Mouse (Mus musculus) urinary bladder, adult 18-20 months (tissue): ENCODE results near the gene Ipo4.

Experiments used
- DNase-seq, 2 experiments: peaks; one replicate each; pipeline ENCODE4 v3.0.0; 2022; ENCODE audit warnings: low spot score in 2 of 2, mixed read lengths in 2 of 2

The Ipo4 gene

DNA sequence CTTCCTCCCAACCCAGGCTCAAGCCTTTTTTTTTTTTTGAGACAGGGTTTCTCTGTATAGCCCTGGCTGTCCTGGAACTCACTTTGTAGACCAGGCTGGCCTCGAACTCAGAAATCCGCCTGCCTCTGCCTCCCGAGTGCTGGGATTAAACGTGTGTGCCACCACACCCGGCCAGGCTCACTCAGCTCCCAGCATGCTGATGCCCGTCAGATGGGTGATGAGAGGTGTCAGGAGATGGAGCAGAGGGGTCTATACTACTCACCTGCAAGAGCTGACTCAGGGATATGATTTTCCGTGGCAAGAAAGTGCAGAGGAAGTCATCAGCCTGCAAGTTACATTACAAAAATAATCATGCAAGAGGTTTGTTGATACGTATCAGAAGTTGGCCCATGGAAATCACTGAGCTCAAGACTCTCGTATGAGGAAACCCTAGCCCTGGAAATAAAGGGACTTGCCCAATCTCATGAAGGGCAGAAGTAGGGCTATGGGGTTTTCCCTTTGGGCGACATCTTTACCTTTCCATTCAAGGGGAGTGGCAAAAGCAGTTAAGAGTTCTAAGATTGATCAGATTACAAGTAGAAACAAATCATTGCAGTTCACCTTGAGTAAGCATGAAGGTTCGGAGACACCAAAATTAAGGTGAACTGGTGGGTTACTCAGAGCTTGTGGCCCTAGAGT lies 45.8 kb downstream of the Ipo4 start:
- no peak for DNase-seq

DNA sequence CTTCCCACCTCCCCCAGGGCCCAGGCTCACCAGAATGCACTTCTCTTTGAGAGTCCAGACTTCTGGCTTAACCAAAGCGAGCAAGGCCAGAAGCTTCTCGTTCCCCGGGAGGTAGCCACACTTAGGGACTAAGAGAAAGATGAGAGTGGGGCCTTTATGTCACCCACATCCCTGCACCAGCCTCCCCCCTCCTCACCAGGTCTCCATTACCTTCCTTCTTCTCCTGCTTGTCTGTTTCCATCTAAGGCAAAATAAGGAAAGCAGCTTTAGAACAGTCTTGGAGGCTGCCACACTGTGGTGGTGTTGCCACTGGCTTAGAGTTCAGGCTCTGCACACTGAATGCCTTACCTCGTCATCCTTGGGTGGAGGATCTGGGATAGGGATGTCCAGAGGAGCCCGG lies 46.5 kb downstream of the Ipo4 start:
- DNase-seq: no peak

DNA sequence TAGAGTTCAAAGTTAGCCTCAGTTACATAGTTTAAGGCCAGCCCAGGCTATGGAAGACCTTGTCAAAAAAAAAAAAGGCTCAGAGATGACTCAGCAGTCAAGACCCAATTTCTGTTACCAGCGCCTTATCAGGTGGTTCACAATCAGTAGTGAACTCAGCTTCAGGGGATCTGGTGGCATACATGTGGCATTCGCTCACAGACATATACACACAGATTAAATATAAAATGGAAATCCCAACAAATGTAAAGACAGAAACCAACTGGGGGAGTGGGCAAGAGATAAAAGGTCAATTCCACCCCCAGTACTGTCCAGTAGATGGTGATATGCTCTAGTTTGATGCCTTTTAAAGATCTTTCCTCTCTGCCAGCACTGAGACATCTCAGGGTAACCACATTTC lies 49.6 kb downstream of the Ipo4 start:
- no peak for DNase-seq

DNA sequence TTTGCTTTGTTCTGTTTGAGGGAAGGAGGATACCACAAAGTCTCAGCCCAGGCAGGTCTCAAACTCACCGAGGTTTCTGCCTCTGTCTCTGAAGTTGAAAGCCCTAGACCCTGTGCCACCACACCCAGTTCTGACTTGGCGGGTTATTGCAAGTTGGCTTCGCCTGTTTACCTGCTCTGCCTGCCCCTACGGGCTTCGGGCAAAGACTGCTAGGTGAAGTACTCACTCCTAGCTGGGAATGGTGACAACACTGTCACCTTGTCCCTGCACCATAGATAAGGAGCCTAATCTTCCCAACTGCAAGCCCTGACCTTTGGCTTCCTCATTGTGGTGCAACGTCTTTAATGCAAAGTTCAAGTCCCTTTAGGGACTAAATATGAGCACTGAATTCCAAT lies 50.2 kb downstream of the Ipo4 start:
- DNase-seq: peak in 1 of 2 experiments; percentile 23

DNA sequence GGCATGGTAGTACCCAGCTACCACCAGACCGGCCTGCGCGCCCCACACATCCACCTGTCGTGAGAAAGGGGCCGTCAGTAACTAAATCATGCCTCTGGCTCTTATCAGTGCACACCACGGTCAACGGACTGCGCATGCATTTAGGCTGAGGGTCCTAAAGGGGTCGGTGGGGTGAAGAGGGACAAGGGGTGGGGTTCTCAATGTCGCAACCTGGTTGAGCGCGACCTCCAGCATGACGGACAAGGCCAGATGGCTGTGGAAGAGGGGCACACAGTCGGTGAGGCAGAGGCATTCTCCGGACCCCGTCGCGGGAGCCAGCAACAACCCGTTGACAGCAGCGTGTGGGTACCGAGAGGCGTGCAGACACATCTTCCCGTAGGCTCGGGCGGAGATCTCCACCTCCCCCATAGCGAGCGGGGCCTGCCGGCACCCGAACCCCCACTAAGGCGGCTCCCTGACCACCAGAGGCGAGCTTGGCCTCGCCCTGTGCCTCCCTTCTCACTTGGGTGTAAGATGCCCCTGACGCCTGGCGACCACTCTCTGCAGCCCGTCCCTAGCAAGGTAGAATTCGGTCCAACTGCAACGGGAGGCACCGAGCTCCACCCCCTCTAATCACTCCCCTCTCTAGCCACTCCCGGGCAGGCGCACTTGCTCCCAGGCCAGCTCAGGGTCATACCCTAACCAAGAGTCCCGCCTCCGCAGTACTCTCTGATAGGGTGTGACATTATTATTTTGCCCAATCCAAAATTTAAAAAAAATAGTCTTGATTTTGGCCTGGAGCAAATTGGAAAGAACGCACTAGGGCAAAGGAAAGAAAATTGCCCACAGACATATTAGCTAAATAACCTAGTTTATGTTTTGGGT lies 50.8 kb downstream of the Ipo4 start, which contains the start of gene Emc9:
TSS of gene Emc9 (minus strand) at position 601 of the 864 bp plus-strand sequence.
- peak; percentile 66 to 82 for DNase-seq

DNA sequence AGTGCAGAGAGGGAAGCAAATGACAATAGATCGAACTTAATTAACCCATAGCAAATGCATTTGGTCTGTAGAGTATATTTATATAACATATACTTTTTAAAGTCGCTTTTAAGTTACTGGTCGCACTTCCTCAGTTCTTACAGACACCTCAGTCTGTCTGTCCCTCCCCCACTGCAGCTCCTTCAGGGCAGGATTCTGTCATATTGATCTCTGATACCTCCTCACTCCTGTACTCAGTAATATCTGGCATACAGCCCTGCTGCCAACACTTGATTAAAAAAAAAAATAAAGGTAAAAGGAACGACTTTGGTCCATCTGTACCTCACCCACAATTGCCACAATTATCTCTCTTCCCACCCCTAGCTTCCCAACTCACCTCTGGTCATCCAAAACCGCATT lies 51.5 kb downstream of the Ipo4 start:
- no peak for DNase-seq

DNA sequence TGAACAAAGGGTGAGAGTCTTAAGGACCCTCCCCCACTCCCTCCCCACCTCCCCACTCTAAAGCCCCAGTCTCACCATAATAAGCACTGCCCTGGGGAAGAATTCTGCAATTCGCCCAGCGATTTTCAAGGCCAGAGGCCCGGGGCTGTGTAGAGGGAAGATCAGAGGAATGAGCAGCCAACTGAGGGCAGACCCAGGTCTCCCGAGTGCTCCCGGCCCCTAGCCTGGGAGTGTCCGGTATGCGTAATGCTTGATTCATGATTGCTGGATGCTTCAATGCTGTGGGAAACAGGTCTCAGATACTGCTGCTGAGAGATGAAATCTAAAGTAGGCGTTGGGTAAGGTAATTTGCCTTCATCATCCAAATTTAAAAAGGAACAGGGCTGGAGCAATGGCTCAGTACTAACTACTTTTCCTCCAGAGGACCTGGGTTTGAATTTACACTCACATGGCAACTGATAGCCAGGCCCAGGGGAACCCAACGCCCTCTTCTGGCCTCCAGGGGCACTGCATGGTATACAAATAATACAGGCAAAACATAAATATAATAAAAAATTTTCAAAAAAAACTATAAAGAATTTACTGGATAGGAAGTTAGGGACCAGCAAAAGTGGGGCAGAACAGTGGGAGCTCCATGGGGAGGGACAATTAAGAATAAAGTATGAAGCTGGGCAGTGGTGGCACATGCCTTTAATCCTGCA lies 53.6 kb downstream of the Ipo4 start:
- no peak for DNase-seq

DNA sequence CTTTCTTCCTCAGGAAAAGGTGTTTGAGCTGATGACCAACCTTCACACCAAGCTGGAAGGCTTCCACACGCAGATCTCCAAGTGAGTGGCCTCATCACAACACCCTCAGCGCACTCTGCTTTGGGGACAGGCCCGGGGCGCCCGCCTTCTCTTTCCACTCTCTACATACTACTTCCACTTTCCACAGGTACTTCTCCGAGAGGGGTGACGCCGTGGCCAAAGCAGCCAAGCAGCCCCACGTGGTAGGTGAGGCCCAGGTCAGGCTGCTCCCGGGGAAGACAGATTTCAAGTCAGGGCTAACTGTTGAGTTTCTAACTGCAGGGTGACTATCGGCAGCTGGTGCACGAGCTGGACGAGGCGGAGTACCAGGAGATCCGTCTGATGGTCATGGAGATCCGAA lies 55.0 kb downstream of the Ipo4 start:
- no peak for DNase-seq

DNA sequence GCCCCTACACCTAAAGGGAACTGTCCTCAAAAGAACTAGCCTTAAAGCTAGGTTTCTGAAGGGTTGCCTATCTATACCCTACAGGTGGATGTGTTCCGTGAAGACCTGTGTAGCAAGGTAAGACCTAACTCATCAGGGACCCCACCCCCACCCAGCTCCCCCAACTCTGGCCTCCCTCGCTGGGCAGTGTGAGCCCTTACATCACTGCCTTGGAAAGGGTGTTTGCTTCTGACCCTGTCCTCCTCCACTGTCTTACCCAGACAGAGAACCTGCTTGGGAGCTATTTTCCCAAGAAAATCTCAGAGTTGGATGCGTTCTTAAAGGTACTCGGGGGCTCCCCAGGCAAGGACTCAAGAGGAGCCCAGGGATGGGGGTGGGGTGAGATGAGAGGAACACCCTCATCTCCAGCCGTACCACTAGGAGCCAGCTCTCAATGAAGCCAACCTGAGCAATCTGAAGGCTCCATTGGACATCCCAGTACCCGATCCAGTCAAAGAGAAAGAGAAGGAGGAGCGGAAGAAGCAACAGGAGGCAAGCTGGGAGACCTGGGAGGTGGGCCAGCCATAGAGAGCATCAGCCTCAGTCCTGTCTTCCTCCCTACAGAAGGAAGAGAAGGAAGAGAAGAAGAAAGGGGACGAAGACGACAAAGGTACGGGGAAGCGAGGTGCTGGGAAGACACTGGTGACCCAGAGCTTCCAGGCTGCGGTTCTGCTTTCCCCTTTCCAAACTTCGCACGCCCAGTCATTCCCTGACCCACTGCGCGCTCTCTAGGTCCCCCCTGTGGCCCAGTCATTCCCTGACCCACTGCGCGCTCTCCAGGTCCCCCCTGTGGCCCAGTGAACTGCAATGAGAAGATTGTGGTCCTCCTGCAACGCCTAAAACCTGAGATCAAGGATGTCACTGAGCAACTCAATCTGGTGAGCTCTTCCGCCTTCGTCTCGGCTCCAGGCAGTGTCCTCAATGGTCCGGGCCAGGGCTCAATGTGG lies 56.0 kb downstream of the Ipo4 start:
- no peak for DNase-seq

DNA sequence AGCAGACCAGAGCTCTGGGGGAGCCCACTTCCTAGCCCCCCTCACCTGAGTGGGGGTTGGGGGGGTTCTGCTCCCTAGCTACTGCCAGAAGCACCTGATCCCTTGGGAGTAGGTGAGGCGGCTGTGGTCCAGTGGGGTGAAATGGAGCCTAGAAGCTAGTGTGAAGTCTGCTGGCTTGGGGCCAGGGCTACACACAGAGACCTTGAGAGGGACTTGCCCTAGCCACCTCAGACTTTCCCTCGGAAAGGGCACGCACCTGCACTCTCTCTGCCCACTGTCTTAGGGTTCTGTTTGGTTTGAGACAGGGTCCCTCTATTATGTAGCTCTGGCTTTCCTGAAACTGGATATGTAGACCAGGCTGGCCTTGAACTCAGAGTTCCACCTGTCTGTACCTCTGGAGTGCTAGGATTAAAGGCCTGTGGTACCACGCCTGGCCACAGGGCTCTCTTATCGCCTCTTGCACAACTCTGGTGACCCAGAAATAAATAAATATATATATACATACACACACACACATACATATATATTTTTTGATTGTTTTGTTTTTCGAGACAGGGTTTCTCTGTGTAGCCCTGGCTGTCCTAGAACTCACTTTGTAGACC lies 57.0 kb downstream of the Ipo4 start:
- no peak for DNase-seq

DNA sequence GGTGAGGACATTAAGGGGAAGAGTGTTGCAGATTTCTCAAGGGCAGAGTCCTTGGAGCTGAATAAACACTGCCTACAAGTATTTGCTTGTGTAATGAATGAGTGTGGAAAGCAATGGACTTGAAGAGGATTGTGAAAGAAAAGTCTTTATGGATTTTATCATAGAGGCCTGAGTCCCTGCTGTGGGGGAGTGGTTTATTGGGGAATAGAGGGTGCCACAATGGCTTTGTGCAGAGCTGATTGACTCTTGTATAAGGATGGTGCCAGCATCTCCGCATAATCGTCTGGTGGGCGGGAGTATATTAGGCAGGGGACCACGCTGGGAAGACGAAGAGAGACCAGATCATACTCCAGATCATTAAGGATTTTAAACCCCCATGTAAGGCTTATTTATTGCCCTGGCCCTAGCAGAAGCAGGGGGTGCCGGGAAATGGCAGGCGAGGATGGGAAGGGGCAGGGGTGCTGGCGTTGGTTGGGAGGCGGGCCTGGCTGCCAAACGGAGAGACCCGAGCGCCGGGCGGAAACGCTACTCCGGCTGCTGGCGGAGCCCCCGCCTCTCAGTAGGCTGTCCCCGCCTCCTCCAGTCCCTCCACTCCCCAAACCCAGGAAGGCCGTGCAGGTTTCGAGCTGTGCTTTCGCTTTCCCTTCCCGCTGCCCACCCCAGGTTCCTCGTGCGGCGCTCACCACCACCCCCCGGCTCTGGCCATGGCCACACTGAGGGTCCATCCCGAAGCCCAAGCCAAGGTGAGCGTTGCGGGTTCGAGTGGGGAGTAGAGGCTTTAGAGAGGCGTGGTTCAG lies 57.7 kb downstream of the Ipo4 start, which contains the start of gene Psme1:
TSS of gene Psme1 (plus strand) at position 253 of the 797 bp plus-strand sequence.
- DNase-seq: peak; percentile 68 to 74

DNA sequence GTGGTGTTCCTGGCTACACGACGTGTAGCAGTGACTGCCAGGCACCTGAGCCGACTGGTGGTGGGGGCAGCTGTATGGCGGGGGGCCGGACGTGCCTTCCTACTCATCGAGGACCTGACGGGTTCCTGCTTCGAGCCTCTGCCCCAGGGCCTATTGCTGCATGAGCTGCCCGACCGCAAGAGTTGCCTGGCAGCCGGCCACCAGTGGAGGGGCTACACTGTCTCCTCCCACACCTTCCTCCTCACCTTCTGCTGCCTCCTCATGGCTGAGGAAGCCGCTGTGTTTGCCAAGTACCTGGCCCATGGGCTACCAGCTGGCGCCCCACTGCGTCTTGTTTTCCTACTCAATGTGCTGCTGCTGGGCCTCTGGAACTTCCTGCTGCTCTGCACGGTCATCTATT lies 59.4 kb downstream of the Ipo4 start:
- no peak for DNase-seq

DNA sequence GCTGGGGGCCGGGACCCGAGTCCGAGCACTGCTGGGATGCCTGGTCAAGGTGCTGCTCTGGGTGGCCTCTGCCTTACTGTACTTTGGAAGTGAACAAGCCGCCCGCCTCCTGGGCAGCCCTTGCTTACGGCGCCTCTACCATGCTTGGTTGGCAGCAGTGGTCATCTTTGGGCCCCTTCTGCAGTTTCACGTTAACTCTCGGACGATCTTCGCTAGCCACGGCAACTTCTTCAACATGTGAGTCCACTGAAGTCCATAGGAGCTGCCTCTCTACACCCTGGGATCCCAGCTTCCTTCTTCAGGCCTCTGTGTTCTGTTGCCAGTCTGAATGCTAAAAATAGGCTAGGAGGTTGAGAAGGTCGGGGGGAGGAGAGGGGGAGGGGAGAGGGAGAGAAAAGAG lies 60.0 kb downstream of the Ipo4 start:
- no peak for DNase-seq
